Mouse (Mus musculus): Measurements from ENCODE around the gene Ercc1. TPM values are rescaled to one million over a fixed set of nuclear protein-coding genes. Genes with fewer than 3 reads are reported as not detected.

Ercc1 gene
- total and polyA plus RNA-seq, 3 experiments: 22.2 to 37.5 TPM; not detected in 1

- peak; percentile 93 to 98 (median 97) for TF ChIP-seq CTCF (IDR thresholded peaks at IDR 0.05 in 2 of 3, conservative IDR thresholded peaks at IDR 0.05 in 1 of 3; ENCODE audit: control insufficient read depth in 1 of 3, insufficient read depth in 1 of 3, low read depth in 2 of 3, low read length in 3 of 3, poor library complexity in 1 of 3, severe bottlenecking in 1 of 3)
- no peak for TF ChIP-seq UBTF (IDR thresholded peaks at IDR 0.05; ENCODE audit: borderline replicate concordance, insufficient read depth, low read depth, low read length)
- TF ChIP-seq SMC3 (IDR thresholded peaks at IDR 0.05; ENCODE audit: low read depth, low read length): peak; percentile 96
- TF ChIP-seq USF1 (IDR thresholded peaks at IDR 0.05; ENCODE audit: low read depth, low read length): no peak
Observed at GRCm38 (mm10) chr7:19342481-19343027, 2.0 kb upstream of the Ercc1 start (continued).

GRCm38 (mm10) chr7:19343210-19343808 is 1.3 kb upstream of the Ercc1 start:
- Histone ChIP-seq H3K27ac (ENCODE audit: control insufficient read depth, low read depth, low read length) (no peak overlapping the region), H3K4me3 (ENCODE audit: control insufficient read depth in 1 of 2, insufficient read depth in 1 of 2, low read depth in 2 of 2, low read length in 2 of 2) (peak overlapping the region; percentile 1 to 30; a peak in 2 of 4 replicates), H3K27me3 (ENCODE audit: control insufficient read depth in 1 of 2, insufficient read depth in 2 of 2, low read length in 2 of 2) (peaks cover 0 to 6% of the 10 kb centered on the region in 2 experiments; a peak in 2 of 4 replicates), H3K79me2 (ENCODE audit: control insufficient read depth, insufficient read depth, low read length, poor library complexity) (no peaks in the 10 kb centered on the region), H3K36me3 (ENCODE audit: control insufficient read depth in 1 of 2, insufficient read depth in 2 of 2, low read length in 2 of 2) (peaks cover 0 to 5% of the 10 kb centered on the region in 2 experiments; a peak in 2 of 4 replicates), H3K9me3 (replicated peaks; ENCODE audit: insufficient read depth, low read length) (no peaks in the 10 kb centered on the region), H3K4me1 (ENCODE audit: control insufficient read depth in 1 of 2, insufficient read depth in 2 of 2, low read length in 2 of 2) (peaks cover 2 to 18% of the 10 kb centered on the region in 2 experiments; a peak in 3 of 4 replicates), H3K9ac (ENCODE audit: control insufficient read depth, low read depth, low read length, poor library complexity, severe bottlenecking) (peak overlapping the region; percentile 47)
- DNase-seq (ENCODE audit: low read depth, low spot score): peak; percentile 92
- TF ChIP-seq MAX (IDR thresholded peaks at IDR 0.05; ENCODE audit: low read length) (peak; percentile 7; the same call in 1 of the 2 replicates), SMC3 (IDR thresholded peaks at IDR 0.05; ENCODE audit: low read depth, low read length) (peak; percentile 84), RAD21 (IDR thresholded peaks at IDR 0.05; ENCODE audit: low read depth, low read length) (peak; percentile 93), SIN3A (IDR thresholded peaks at IDR 0.05; ENCODE audit: low read length) (peak; percentile 73; the same call in 1 of the 2 replicates), USF1 (IDR thresholded peaks at IDR 0.05; ENCODE audit: low read depth, low read length) (no peak), KAT2A (conservative IDR thresholded peaks at IDR 0.05; ENCODE audit: low read depth, low read length) (no peak), POLR2AphosphoS5 (IDR thresholded peaks at IDR 0.05; ENCODE audit: borderline replicate concordance, low read depth, low read length) (no peak), MAFK (IDR thresholded peaks at IDR 0.05; ENCODE audit: borderline replicate concordance, low read depth, low read length) (no peak), CHD1 (IDR thresholded peaks at IDR 0.05; ENCODE audit: low read depth, low read length) (no peak), MXI1 (IDR thresholded peaks at IDR 0.05; ENCODE audit: low read depth, low read length) (peak; percentile 31; the same call in 1 of the 2 replicates), CTCF (IDR thresholded peaks at IDR 0.05 in 2 of 3, conservative IDR thresholded peaks at IDR 0.05 in 1 of 3; ENCODE audit: control insufficient read depth in 1 of 3, insufficient read depth in 1 of 3, low read depth in 2 of 3, low read length in 3 of 3, poor library complexity in 1 of 3, severe bottlenecking in 1 of 3) (peak; percentile 90 to 98 (median 97)), ZC3H11A (IDR thresholded peaks at IDR 0.05; ENCODE audit: low read depth, low read length) (peak; percentile 81)

GRCm38 (mm10) chr7:19344938-19345471 is 427 bp downstream of the Ercc1 start:
- Histone ChIP-seq H3K4me3 (ENCODE audit: control insufficient read depth in 1 of 2, insufficient read depth in 1 of 2, low read depth in 2 of 2, low read length in 2 of 2) (peak overlapping the region; percentile 66 to 70), H3K9ac (ENCODE audit: control insufficient read depth, low read depth, low read length, poor library complexity, severe bottlenecking) (peak overlapping the region; percentile 70), H3K27ac (ENCODE audit: control insufficient read depth, low read depth, low read length) (peak overlapping the region; percentile 43), H3K36me3 (ENCODE audit: control insufficient read depth in 1 of 2, insufficient read depth in 2 of 2, low read length in 2 of 2) (peaks cover 0 to 5% of the 10 kb centered on the region in 2 experiments; a peak in 2 of 4 replicates), H3K9me3 (replicated peaks; ENCODE audit: insufficient read depth, low read length) (no peaks in the 10 kb centered on the region), H3K79me2 (ENCODE audit: control insufficient read depth, insufficient read depth, low read length, poor library complexity) (no peaks in the 10 kb centered on the region), H3K27me3 (ENCODE audit: control insufficient read depth in 1 of 2, insufficient read depth in 2 of 2, low read length in 2 of 2) (peaks cover 0 to 6% of the 10 kb centered on the region in 2 experiments; a peak in 2 of 4 replicates), H3K4me1 (ENCODE audit: control insufficient read depth in 1 of 2, insufficient read depth in 2 of 2, low read length in 2 of 2) (peaks cover 2 to 18% of the 10 kb centered on the region in 2 experiments; a peak in 3 of 4 replicates)
- peak; percentile 99 for DNase-seq (ENCODE audit: low read depth, low spot score)
- TF ChIP-seq HCFC1 (IDR thresholded peaks at IDR 0.05; ENCODE audit: low read depth, low read length) (peak; percentile 98), MAFK (IDR thresholded peaks at IDR 0.05; ENCODE audit: borderline replicate concordance, low read depth, low read length) (no peak), MXI1 (IDR thresholded peaks at IDR 0.05; ENCODE audit: low read depth, low read length) (peak; percentile 73; the same call in 1 of the 2 replicates), ZNF384 (IDR thresholded peaks at IDR 0.05; ENCODE audit: low read depth, low read length) (no peak), MYC (IDR thresholded peaks at IDR 0.05; ENCODE audit: low read depth, low read length) (no peak), GABPA (IDR thresholded peaks at IDR 0.05; ENCODE audit: low read depth, low read length) (peak; percentile 63; the same call in 1 of the 2 replicates), CTCF (IDR thresholded peaks at IDR 0.05 in 2 of 3, conservative IDR thresholded peaks at IDR 0.05 in 1 of 3; ENCODE audit: control insufficient read depth in 1 of 3, insufficient read depth in 1 of 3, low read depth in 2 of 3, low read length in 3 of 3, poor library complexity in 1 of 3, severe bottlenecking in 1 of 3) (no peak), USF1 (IDR thresholded peaks at IDR 0.05; ENCODE audit: low read depth, low read length) (no peak), ELF1 (IDR thresholded peaks at IDR 0.05; ENCODE audit: low read depth, low read length) (peak; percentile 81), TCF12 (IDR thresholded peaks at IDR 0.05; ENCODE audit: low read depth, low read length) (no peak), MAX (IDR thresholded peaks at IDR 0.05; ENCODE audit: low read length) (0 out of 2 replicates have a peak, but pooled peaks have one; percentile 2), CHD2 (IDR thresholded peaks at IDR 0.05; ENCODE audit: low read length) (no peak), RAD21 (IDR thresholded peaks at IDR 0.05; ENCODE audit: low read depth, low read length) (no peak), NRF1 (IDR thresholded peaks at IDR 0.05; ENCODE audit: insufficient read depth, low read depth, low read length, poor library complexity, severe bottlenecking) (no peak), ZKSCAN1 (IDR thresholded peaks at IDR 0.05; ENCODE audit: low read depth, low read length) (no peak), SMC3 (IDR thresholded peaks at IDR 0.05; ENCODE audit: low read depth, low read length) (no peak), KAT2A (conservative IDR thresholded peaks at IDR 0.05; ENCODE audit: low read depth, low read length) (peak; percentile 74; the same call in 1 of the 2 replicates), TBP (IDR thresholded peaks at IDR 0.05; ENCODE audit: low read depth, low read length) (peak; percentile 66)
